Mouse (Mus musculus) ovary, postnatal 10 days (tissue): ENCODE measurements around the gene Pitpna.

Experiments
- DNase-seq: peaks from one replicate; pipeline ENCODE4 v3.0.0; 2022; ENCODE audit warnings: low spot score

The Pitpna gene

DNA sequence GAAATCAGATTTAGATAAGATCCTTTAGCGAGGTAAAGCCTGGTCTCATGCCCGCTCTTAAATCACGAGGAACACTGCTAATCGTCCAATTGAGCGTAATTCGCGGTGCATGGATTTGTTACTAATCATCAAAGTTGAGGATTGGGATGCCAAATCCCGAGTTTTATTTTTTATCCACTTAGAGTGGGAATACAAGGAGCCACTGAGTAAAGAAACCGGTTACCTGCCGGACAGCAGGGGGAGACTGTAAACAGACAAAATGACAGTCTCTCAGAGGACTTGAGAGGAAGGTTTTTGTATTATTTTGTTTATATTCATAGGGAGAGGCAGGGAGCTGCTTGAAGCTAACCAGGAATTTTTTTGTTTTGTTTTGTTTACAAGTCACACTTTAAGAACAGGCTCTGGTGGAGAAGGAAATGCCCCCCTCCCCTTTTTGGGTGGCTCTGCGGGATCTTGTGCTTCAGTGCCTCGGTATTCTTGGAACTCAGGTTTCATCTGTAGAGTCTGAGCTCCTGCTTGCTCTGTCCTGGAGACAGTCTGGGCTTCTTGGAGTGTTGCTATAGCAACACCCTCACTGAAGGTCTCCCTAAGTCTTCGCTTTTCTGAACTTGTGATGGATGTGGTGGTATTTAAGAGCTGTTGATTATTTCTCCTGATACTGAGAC, 43.8 kb downstream of the Pitpna start:
- no peak for DNase-seq

GRCm38 (mm10) chr11:75632921-75633320, 45.0 kb downstream of the Pitpna start:
- no peak for DNase-seq

DNA sequence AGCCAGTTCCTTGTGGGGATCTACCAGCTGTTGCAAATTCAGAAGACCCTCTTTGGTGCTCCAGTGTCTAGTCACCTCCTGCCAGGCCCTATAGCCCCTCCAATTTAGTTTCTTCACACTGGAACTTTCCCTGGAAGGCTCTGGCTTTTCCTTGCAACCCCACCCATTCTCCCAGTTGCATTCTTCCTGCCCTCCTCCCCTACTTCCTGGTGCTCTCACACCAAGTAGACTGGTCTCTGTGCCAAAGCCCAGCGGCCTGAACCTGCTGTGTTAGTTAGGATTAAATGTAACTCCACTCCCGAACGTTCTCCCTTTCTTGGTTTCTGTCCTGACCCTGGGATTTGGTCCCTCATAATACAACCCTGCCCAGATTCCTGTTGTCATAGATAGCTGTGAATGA, 46.9 kb downstream of the Pitpna start:
- DNase-seq = no peak

DNA sequence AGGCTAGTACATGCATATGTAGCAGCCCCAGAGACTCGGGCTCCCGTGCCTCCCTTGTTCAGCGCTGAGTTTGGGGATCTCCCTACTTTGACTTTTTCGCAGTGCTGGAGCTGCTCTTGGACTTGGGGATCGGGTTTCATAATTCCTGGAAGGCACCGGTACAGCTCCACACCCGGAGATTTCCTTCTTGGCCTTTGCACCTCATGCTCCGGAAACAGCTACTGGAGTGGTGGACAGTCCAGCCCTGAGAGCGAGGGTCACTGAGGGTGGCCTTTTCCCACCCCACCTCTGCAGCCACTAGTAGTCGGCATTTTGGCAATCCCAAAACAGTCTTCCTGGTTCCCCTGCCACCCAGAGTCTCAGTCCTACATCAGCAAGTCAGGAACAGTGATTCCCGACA, 47.4 kb downstream of the Pitpna start:
- DNase-seq = no peak

GRCm38 (mm10) chr11:75643323-75643722, 55.4 kb downstream of the Pitpna start:
- DNase-seq = no peak

DNA sequence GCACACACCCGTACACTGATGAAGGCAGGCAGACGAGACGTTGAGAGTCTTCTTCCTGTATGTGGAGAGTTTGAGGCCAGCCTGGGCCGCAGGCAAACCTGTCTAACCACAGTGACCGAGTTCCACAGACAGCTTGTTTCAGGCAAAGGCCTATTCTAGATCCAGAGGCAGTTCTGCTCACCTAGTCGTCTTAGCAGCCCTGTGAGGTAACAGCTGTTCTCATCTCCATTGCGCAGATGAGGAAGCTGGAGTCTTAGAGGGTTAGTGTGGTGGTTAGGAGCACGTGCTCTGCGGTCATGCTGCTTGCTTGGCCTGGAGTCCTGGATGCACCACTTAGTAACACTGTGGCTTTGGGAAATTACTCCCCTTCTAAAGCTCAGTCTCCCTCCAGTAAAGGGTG, 56.8 kb downstream of the Pitpna start:
- DNase-seq = no peak

- DNase-seq = no peak
Observed at GRCm38 (mm10) chr11:75647681-75648211, 59.8 kb downstream of the Pitpna start.

DNA sequence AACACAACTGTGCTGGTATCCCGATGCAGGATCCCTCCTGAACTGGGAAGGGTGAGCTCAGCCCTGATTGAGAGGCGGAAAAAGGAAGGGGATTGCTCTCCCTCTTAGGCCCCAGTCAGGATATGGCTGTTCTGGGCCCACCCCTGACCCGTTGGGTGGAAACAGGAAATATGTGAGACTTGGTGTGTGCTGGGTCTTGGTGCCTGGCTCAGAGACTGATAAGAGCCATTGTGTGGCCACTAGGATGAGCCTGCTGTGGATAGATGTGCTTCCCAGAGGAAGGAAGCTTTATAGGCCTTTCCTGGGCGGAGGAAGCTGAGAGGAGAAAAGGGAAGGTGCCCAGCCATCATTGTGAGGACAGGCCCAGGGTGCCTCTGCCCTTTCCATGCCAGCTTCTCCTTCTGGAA, 61.3 kb downstream of the Pitpna start:
- DNase-seq = no peak

- DNase-seq = no peak
Observed at GRCm38 (mm10) chr11:75650311-75650710, 62.4 kb downstream of the Pitpna start, which contains the start of gene Myo1c. Gene Myo1c, plus strand, starts transcription at chr11:75650504.

DNA sequence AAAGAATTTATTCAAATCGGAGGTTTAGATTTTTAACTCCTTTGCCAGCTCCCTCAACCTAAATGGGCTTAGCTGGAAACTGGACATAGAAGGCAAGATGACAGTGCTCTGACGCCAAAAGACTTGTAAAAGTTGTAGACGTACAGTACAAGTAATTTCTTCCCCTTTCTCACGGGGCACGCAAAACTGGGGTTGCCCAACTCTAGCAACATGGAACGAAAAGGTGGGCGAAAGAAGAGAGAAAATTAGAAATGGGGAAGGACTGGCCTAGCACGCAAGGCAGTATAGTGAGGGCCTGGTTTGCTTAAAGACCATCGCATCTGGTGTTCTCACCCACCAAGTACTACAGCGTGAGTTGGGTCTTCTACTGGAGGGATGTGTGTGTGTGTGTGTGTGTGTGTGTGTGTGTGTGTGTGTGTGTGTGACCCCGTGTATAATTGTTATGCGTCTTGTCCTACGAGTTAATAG, 63.1 kb downstream of the Pitpna start:
- DNase-seq = no peak

DNA sequence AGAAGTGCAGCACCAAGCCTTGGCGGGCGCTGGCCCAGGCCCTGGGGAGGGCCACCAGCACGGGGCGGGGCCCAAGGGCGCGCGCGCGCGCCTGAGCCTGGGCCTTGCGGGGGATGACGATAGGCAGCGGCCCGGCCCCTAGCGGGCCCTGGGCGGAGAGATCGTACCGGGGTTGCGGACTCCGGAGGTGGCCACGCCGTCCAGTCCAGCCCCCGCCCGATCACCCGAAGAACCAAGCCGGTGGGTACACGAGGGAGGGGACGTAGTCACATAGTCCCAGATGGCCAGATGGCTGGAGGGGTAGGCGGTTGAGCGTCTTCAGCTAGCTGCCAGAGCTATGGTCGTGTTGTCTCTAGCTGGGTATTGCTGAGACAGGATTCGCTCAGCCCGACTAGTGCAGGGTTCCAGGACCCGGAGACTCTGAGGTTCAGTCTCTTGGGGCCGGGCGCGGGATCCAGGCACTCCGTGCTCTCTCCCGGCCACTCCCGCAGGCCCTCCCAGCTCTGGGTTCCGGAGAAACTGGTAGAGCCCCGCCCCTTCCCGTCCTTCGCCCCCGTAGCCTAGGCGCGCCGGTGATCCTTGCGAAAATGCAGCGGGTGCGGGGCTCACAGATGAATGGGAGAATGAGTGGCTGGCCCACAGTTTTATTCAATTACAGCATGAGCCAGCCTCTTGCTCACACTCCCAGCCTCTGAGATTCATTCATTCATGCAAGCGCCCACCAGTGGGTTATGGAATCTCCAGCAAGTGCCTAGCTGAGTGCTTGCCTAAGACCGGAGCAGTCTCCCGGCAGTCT, 63.7 kb downstream of the Pitpna start:
- DNase-seq = peak; percentile 67

DNA sequence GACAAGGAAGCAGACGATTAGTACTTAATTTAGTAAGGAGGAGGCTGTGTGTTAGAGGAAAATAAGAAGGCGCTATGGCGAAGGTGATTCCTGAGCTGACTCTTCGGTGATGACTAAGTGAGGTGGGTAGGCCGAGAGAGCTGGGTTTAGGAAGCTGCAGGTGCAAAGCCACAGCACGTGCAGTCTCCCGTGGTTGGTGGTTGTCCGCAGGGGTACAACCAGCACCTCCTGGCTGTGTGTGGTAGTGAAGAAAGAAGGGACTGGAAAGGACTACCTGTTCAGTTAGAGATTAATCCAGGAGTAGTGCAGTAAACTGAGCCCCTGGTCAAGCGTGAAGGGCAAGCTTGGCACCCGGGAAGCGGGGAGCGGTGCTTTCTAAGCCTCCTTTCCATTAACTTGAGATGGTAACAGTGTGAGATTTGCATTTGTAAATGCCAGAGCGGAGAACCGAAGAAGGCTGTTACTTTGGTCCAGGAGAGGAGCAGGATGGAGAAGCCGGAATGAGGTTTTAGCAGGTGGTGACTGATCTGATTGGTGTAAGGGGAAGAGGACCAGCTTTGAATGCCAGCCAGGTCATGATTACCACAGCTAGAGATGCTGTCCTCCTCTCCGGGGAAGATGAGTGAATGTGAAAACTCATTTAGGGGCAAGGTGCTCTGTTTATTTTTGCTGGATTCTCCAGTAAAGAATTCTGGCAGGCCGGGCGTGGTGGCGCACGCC, 64.5 kb downstream of the Pitpna start:
- no peak for DNase-seq

DNA sequence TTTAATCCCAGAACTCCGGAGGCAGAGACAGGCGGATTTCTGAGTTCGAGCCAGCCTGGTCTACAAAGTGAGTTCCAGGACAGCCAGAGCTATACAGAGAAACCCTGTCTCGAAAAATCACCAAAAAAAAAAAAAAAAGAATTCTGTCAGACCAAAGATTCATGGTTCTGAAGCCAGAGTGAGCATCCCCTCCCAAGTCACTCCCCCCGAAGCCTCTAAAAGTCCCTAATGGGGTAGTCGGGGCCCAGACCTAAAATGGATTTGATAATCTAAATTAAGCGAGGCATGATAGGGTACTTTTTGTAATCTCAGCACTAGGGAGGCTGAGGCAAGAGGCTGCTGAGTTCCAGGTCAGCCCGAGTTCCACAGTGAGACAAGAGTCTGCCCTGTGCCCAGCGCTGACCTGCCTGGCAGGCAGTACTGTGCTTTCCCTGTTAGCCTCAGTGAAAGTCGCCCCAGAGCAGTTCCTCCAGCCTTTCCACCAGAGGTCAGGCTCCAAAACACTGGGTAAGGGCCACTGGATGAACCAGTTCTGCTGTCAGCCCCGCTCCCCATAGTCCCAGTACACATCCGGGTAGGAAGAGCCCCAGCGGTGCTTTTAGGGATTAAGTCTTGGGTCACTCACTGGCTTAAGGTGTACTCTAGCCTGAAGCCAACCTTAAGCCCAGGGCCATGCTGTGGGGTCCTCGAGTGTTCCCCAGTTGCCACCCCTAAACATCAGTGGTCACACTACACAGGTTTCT, 65.2 kb downstream of the Pitpna start:
- no peak for DNase-seq

DNA sequence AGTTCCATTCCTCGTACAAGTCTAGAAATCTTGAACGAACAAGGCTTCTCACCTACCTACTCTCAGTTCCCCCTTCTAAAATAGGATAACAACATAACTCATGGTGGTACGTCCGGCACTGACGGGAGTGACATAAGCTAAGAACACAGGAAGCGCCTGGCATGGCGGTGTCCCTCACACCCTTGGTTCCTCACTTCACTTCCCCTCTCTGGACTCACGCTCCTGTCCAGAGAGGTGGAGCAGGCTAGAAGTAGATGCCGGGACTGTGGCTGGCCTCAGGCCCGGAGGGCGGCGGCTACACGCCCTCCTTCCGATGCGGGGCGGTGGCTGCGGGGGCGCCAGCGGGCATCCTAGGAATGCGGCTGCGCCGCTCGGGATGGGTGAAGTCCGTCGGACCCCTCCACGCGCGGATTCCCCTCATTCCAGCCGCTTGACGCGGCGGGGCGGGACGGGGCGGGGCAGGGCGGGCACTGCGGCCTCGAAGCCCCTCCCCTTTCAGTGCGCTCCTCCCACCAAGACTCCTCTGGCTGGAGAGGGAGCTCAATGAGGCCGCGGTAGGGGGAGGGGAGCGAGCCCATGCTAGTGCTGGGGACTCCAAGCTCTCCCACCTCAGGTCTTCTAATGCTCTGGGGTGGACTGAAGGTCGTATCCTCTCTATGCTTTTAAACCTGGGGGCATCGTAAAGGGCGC, 66.0 kb downstream of the Pitpna start:
- DNase-seq = peak; percentile 62

DNA sequence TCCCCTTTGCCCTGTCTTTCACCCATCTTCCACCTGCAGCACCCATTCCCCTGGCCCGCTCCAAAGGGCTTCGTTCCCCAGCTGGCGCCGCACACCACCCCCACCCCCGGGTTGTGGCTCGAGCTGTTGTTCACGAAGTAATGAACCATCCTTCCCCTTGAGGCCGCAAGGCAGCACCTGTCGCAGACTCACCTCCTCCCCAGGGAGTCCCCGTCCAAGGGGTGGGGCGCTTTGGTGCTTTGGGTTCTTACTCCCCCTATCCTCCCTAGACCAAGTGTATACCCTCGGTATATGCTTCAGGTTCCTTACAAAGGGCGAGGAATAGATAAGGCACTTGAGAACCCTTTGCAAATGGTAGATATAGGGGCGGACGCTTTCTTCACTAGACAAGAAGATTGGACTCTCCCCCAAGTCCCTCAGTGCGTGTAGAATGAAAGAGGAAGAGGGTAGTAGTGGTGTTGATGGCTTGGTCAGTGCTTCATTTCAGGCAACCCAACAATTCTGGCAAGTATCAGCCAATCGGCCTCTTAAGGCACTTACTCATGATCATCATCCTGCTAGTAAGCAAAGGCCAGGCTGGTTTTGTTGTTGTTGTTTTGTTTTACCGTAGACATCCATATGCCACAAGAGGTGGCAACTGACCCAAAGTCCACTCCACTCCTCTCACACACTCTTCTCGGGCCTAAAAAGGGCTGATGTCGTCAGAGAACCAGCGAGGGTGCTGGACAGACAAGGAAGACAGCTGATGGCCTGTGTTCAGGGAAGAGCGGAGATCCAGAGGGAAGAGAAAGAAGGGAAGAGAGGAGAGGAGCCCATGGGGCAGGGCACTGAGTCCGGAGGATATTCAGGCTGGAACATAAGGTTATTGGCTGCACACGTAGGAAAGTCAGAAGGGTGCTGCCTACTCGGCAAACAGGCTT, 66.8 kb downstream of the Pitpna start:
- no peak for DNase-seq

- DNase-seq = peak; percentile 72
Observed at GRCm38 (mm10) chr11:75655621-75656545, 68.0 kb downstream of the Pitpna start.

DNA sequence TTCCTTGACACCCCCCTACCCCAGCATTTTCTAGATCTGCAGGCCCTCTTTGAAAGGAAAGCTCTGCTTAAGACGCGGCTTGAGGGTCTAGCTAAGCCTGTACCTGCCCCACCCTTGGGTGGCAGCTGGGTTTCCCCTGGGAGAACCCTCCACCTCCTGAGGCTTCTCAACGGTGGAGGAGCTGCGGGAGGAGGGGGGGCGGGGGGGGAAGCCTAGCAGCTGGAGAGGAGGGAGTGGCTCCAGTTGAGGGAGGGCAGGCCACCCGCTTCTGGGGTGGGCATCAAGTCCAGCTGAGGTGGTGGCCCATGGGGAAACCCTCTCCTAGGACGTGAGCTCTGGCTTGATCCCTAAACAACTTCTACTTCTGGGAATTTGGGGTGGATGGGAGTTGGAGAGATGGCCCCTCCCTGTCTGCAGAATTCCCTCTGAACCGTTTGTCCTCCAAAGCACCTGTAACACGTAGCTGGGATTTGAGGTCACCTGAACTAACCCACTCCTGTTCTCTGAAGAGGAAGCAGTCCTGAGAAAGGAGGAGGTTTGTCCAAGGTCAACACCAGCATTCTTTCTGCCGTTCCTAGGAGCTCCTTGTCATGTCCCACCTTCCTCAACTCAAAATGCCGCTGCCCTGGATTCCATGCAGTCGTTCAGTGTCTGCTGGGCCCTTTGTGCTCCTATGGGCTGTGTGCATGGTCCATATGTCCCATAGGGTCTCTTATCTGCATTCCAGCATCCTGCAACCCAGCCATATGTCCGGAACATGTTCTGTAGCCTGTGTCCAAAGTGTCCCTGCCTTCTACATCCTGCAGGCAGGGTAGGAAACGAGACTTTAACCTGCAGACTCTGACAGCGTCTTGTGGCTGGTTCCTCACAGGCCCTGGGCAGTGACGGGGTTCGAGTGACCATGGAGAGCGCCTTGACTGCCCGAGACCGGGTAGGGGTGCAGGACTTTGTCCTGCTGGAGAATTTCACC, 69.0 kb downstream of the Pitpna start:
- DNase-seq = no peak

DNA sequence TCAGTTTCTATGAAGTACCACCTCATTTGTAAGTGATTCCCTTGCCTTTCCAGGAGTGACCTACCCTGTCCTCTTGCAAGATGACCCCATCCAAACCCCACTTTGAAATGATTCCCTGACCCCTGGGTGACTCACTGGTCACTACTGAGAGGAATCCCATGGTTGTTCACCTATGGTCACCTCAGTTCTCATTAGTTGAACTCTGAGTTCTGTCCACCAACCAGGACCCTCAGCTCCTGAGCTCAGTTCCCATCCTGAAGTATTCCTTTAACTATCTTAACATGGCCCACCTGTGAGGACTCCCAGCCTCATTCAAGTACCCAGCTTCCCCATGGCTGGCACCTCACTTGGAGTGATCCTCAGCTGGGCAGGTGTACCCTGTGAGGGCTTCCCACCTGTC, 69.9 kb downstream of the Pitpna start:
- no peak for DNase-seq
